Comparison of ENCODE assay signal across 25 mouse cellular contexts in genomic region chr7:42738536-42739210, GRCm38 (mm10). TPM values are rescaled to one million over a fixed set of nuclear protein-coding genes. Genes with fewer than 3 reads are reported as not detected.
"Had no signal": no experiment of that assay in that cellular context is flagged by ENCODE, and none has a peak within 500 bp of the region (broad histone marks: within the 10 kb centered on the region; RNA-seq: fewer than 3 reads in every experiment).

No protein-coding gene starts in this region.

- H3K27ac ChIP-seq: kidney, embryonic 15.5 days; limb, embryonic 13.5 days; liver, embryonic 14.5 days; neural tube, embryonic 12.5 days; stomach, embryonic 15.5 days had no signal

- H3K27me3 ChIP-seq: kidney, embryonic 15.5 days; limb, embryonic 13.5 days; neural tube, embryonic 12.5 days; stomach, embryonic 15.5 days had no signal

- H3K9me3 ChIP-seq: kidney, embryonic 15.5 days; stomach, embryonic 15.5 days had no signal

- H3K9ac ChIP-seq: kidney, embryonic 15.5 days; limb, embryonic 13.5 days; liver, embryonic 14.5 days; neural tube, embryonic 12.5 days; stomach, embryonic 15.5 days had no signal

- H3K4me2 ChIP-seq: kidney, embryonic 15.5 days; limb, embryonic 13.5 days; neural tube, embryonic 12.5 days; stomach, embryonic 15.5 days had no signal

- H3K4me3 ChIP-seq: kidney, embryonic 15.5 days; limb, embryonic 13.5 days; neural tube, embryonic 12.5 days; stomach, embryonic 15.5 days had no signal

- DNase-seq: kidney, adult 2 months; kidney, postnatal 14 days; left cerebral cortex, postnatal 4 days; lung, adult 18-20 months; midbrain, embryonic 14.5 days; retina, postnatal 1 day; right cerebral cortex, postnatal 14 days; thymus, postnatal 4 days had no signal

- H3K36me3 ChIP-seq: kidney, embryonic 15.5 days; limb, embryonic 13.5 days; neural tube, embryonic 12.5 days; stomach, embryonic 15.5 days had no signal

- H3K4me1 ChIP-seq: kidney, embryonic 15.5 days; limb, embryonic 13.5 days; neural tube, embryonic 12.5 days; stomach, embryonic 15.5 days had no signal

RNA-seq across cellular contexts. Expression of gene Gm17067, which starts 11.9 kb away (rescaled TPM):
- total RNA-seq: layer of hippocampus, adult 8-10 months; layer of hippocampus, postnatal 14 days; left cerebral cortex, adult 18-20 months; left cerebral cortex, postnatal 10 days; left cerebral cortex, postnatal 4 days; liver, adult 2 months; megakaryocyte progenitor cell, adult 5-6 weeks; monocyte, adult 5-6 weeks; neutrophil, adult 5-6 weeks had no signal
- polyA plus RNA-seq: kidney, adult 2 months; kidney, embryonic 15.5 days; large intestine, adult 2 months; limb, embryonic 13.5 days; liver, adult 2 months; liver, embryonic 14.5 days; midbrain, embryonic 14.5 days; neural tube, embryonic 12.5 days; spleen, adult 2 months; stomach, embryonic 15.5 days had no signal

RNA-seq across cellular contexts. Expression of gene Zfp975, which starts 46.1 kb away (rescaled TPM):
- total RNA-seq: monocyte, adult 5-6 weeks had no signal

RNA-seq across cellular contexts. Expression of gene Vmn2r62, which starts 54.7 kb away (rescaled TPM):
- total RNA-seq: layer of hippocampus, adult 8-10 months; layer of hippocampus, postnatal 14 days; left cerebral cortex, adult 18-20 months; left cerebral cortex, postnatal 10 days; left cerebral cortex, postnatal 4 days; liver, adult 2 months; megakaryocyte progenitor cell, adult 5-6 weeks; monocyte, adult 5-6 weeks; neutrophil, adult 5-6 weeks had no signal
- polyA plus RNA-seq: kidney, adult 2 months; kidney, embryonic 15.5 days; large intestine, adult 2 months; limb, embryonic 13.5 days; liver, adult 2 months; liver, embryonic 14.5 days; lung, embryonic 16.5 days; midbrain, embryonic 14.5 days; neural tube, embryonic 12.5 days; spleen, adult 2 months; stomach, embryonic 15.5 days; testis, adult 2 months had no signal
